Mouse (Mus musculus): Measurements from ENCODE around the gene Sec16b.

DNA sequence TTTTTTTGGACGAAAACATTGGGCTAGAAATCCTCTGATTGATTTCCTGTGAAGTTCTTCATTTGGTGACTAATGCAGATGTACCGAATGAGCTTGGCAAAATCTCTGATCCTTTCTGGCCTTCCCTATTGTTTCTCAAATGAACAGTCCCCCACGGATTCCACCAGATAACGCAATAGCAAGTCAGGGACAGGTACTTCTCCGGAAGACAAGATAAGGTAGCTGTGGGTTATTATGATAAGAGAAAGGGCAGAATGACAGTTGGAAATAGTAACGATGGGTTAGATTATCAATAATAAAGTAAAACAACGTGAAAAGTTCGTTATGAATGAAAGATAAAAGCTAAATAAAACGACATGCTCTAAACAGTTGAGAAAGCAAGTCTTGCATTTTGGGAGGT is 7.0 kb downstream of the Sec16b start:
- TF ChIP-seq EP300 (IDR thresholded peaks at IDR 0.05; ENCODE audit: insufficient read depth, low read depth, low read length) (no peak), POLR2A (IDR thresholded peaks at IDR 0.05; ENCODE audit: insufficient read depth, low read depth, low read length) (no peak)

Measured in heart, adult 2 months (tissue).